Mouse (Mus musculus) hindbrain, embryonic 11.5 days (tissue): ENCODE data around the gene Ptch2. TPM values are rescaled to one million over a fixed set of nuclear protein-coding genes. Genes with fewer than 3 reads are reported as not detected.

ENCODE experiments used
- ATAC-seq: fragments of 200-750 bp; cut with Nextera tagmentation; 2 replicates; pipeline ENCODE4 v1.8.0; 2017; ENCODE audit warnings: mild to moderate bottlenecking, moderate TSS enrichment, moderate library complexity; ENCODE audit not compliant: low FRiP score
- DNase-seq: peaks from one replicate; pipeline ENCODE4 v3.0.0-alpha.2; 2015; ENCODE audit warnings: low spot score
- H3K27ac ChIP-seq: fragments of 300-500 bp; sonication (generic); 2 replicates; pipeline ENCODE4 v1.5.1; 2014; ENCODE audit warnings: mild to moderate bottlenecking, low read depth, low read length
- H3K27me3 ChIP-seq: fragments of 300-500 bp; sonication (generic); 2 replicates; pipeline ENCODE4 v1.6.1; 2014; ENCODE audit warnings: mild to moderate bottlenecking, low read length, moderate library complexity, mixed read lengths; ENCODE audit not compliant: control insufficient read depth, insufficient read depth
- H3K36me3 ChIP-seq: fragments of 300-500 bp; sonication (generic); 2 replicates; pipeline ENCODE4 v1.6.1; 2014; ENCODE audit warnings: mild to moderate bottlenecking, low read length, moderate library complexity, mixed read lengths; ENCODE audit not compliant: control insufficient read depth, insufficient read depth
- H3K4me1 ChIP-seq: fragments of 300-500 bp; sonication (generic); replicated peaks from 2 replicates; pipeline ENCODE4 v1.6.1; 2014; ENCODE audit warnings: low read length, mixed read lengths; ENCODE audit not compliant: control insufficient read depth, insufficient read depth
- H3K4me2 ChIP-seq: fragments of 300-500 bp; sonication (generic); replicated peaks from 2 replicates; pipeline ENCODE4 v1.6.1; 2014; ENCODE audit warnings: mild to moderate bottlenecking, low read depth, low read length
- H3K4me3 ChIP-seq: fragments of 300-500 bp; sonication (generic); 2 replicates; pipeline ENCODE4 v1.5.1; 2014; ENCODE audit warnings: low read depth, low read length
- H3K9ac ChIP-seq: fragments of 300-500 bp; sonication (generic); 2 replicates; pipeline ENCODE4 v1.6.1; 2014; ENCODE audit warnings: low read depth, low read length
- H3K9me3 ChIP-seq: fragments of 300-500 bp; sonication (generic); 2 replicates; pipeline ENCODE4 v1.6.1; 2016; ENCODE audit warnings: low read length; ENCODE audit not compliant: control insufficient read depth
- WGBS: fragments of 180-500 bp; shearing (Covaris S2); extraction: QIAGEN DNeasy Blood & Tissue Kit; methylation state at CpG from one replicate; pipeline ENCODE4 v1.1.7; 2014; 5-methylcytosine and 5-hydroxymethylcytosine counted together
- polyA plus RNA-seq: library from polyadenylated mRNA; unstranded; fragments of >200 nt; fragmentation: Nextera tagmentation; extraction: Ambion mirVana; gene quantifications from 2 replicates; pipeline ENCODE4 v1.2.1, GENCODE M21; 2014

The Ptch2 gene
- polyA plus RNA-seq, 1 experiment from 2014 or later: 1.9 TPM

GRCm38 (mm10) chr4:117159666-117160065 lies 63.8 kb downstream of the Ptch2 start:
- H3K9me3 ChIP-seq: no peaks in the 10 kb centered on the region
- no peak for ATAC-seq
- WGBS: 89% methylated on average over 10 of the region's 10 CpGs
- no peak overlapping the region for H3K9ac ChIP-seq
- H3K4me1 ChIP-seq: no peaks in the 10 kb centered on the region
- H3K27ac ChIP-seq: no peak overlapping the region
- no peak for DNase-seq
- no peak overlapping the region for H3K4me3 ChIP-seq
- no peak overlapping the region for H3K4me2 ChIP-seq
- H3K27me3 ChIP-seq: no peaks in the 10 kb centered on the region
- peaks cover 7% of the 10 kb centered on the region for H3K36me3 ChIP-seq

GRCm38 (mm10) chr4:117161183-117161582 lies 65.3 kb downstream of the Ptch2 start:
- WGBS: 77% methylated on average over 4 of the region's 4 CpGs
- Histone ChIP-seq H3K9ac (no peak overlapping the region), H3K36me3 (peaks cover 7% of the 10 kb centered on the region)

More at GRCm38 (mm10) chr4:117161183-117161582, 65.3 kb downstream of the Ptch2 start:
- Histone ChIP-seq H3K9me3 (no peaks in the 10 kb centered on the region), H3K4me1 (no peaks in the 10 kb centered on the region), H3K27ac (no peak overlapping the region), H3K4me2 (no peak overlapping the region), H3K4me3 (no peak overlapping the region), H3K27me3 (no peaks in the 10 kb centered on the region)
- ATAC-seq (no peak), DNase-seq (no peak)

Other genes with a start within 250 kb of the Ptch2 start
- gene Zswim5, start 218.7 kb upstream of the Ptch2 start, polyA plus RNA-seq: 9.8 and 10.4 TPM in 2 replicates
- gene Urod, start 101.7 kb upstream of the Ptch2 start, polyA plus RNA-seq: 97.3 and 110 TPM in 2 replicates
- gene Hectd3, start 100.8 kb upstream of the Ptch2 start, polyA plus RNA-seq: 7.8 and 12.6 TPM in 2 replicates
- gene Eif2b3, start 76.7 kb upstream of the Ptch2 start, polyA plus RNA-seq: 51.9 and 53.0 TPM in 2 replicates
- 3.6 and 3.8 TPM in 2 replicates for gene Btbd19, start 29.6 kb downstream of the Ptch2 start, polyA plus RNA-seq
- 0.60 TPM in 1 of 2 replicates, not detected in the other for gene Tctex1d4, start 30.7 kb downstream of the Ptch2 start, polyA plus RNA-seq
- gene Plk3, start 37.9 kb downstream of the Ptch2 start, polyA plus RNA-seq: 31.3 and 37.1 TPM in 2 replicates
- gene Rps8, start 60.2 kb downstream of the Ptch2 start, polyA plus RNA-seq: 779 and 892 TPM in 2 replicates
- 77.5 and 86.2 TPM in 2 replicates for gene Kif2c, start 86.6 kb downstream of the Ptch2 start, polyA plus RNA-seq
- 11.4 and 13.1 TPM in 2 replicates for gene Tmem53, start 155.9 kb downstream of the Ptch2 start, polyA plus RNA-seq
- gene Armh1, start 156.1 kb downstream of the Ptch2 start, polyA plus RNA-seq: 0.53 TPM in 1 of 2 replicates, not detected in the other